Mouse (Mus musculus) limb, embryonic 12.5 days (tissue): ENCODE data around the gene Zfp316. TPM values are rescaled to one million over a fixed set of nuclear protein-coding genes. Genes with fewer than 3 reads are reported as not detected.

ENCODE experiments used
- ATAC-seq: fragments of 200-750 bp; cut with Nextera tagmentation; 2 replicates; pipeline ENCODE4 v1.8.0; 2017; ENCODE audit warnings: low read depth, moderate TSS enrichment; ENCODE audit not compliant: insufficient number of reproducible peaks, insufficient read depth, low FRiP score, low TSS enrichment
- H3K27ac ChIP-seq: fragments of 300-500 bp; sonication (generic); 2 replicates; pipeline ENCODE4 v1.5.1; 2016; ENCODE audit warnings: mild to moderate bottlenecking, moderate library complexity
- H3K27me3 ChIP-seq: fragments of 300-500 bp; sonication (generic); 2 replicates; pipeline ENCODE4 v1.6.1; 2016; ENCODE audit warnings: mild to moderate bottlenecking, moderate library complexity
- H3K36me3 ChIP-seq: fragments of 300-500 bp; sonication (generic); 2 replicates; pipeline ENCODE4 v1.6.1; 2016; ENCODE audit warnings: mild to moderate bottlenecking, moderate library complexity
- H3K4me1 ChIP-seq: fragments of 300-500 bp; sonication (generic); replicated peaks from 2 replicates; pipeline ENCODE4 v1.6.1; 2016
- H3K4me2 ChIP-seq: fragments of 300-500 bp; sonication (generic); 2 replicates; pipeline ENCODE4 v1.6.1; 2016; ENCODE audit warnings: mild to moderate bottlenecking, moderate library complexity
- H3K4me3 ChIP-seq: fragments of 300-500 bp; sonication (generic); replicated peaks from 2 replicates; pipeline ENCODE4 v1.5.1; 2016; ENCODE audit warnings: mild to moderate bottlenecking
- H3K9ac ChIP-seq: fragments of 300-500 bp; sonication (generic); replicated peaks from 2 replicates; pipeline ENCODE4 v1.6.1; 2016; ENCODE audit warnings: mild to moderate bottlenecking, moderate library complexity
- H3K9me3 ChIP-seq: fragments of 300-500 bp; sonication (generic); 2 replicates; pipeline ENCODE4 v1.6.1; 2016; ENCODE audit warnings: mild to moderate bottlenecking, moderate library complexity
- WGBS: fragments of 180-500 bp; shearing (Covaris S2); methylation state at CpG from one replicate; pipeline ENCODE4 v1.1.7; 2016; 5-methylcytosine and 5-hydroxymethylcytosine counted together
- polyA plus RNA-seq: library from polyadenylated mRNA; unstranded; fragments of >200 nt; fragmentation: Nextera tagmentation; extraction: Ambion mirVana; gene quantifications from 2 replicates; pipeline ENCODE4 v1.2.1, GENCODE M21; 2016

Gene Zfp316
- polyA plus RNA-seq, 1 experiment from 2014 or later: 11.0 TPM

DNA sequence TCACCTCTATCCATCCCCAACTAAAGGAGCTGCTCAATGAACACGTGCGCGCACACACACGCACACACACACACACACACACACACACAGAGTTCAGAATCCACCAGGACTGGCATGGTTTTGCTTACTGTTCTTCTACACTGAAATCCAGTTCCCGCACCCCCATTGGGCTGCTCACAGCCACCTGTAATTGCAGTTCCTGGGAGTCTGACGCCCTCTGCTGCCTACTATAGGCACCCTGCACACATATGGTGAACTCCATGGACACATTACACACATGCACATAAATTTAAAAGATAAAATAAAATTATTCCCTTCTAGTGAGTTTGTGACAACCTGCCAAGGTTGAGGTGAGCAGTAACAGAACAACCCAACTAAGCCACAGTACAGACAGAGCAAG, 14.9 kb upstream of the Zfp316 start:
- Histone ChIP-seq H3K36me3 (no peaks in the 10 kb centered on the region), H3K9ac (no peak overlapping the region), H3K4me1 (peaks cover 16% of the 10 kb centered on the region), H3K9me3 (no peaks in the 10 kb centered on the region), H3K27ac (no peak overlapping the region), H3K27me3 (peaks cover 83% of the 10 kb centered on the region), H3K4me3 (no peak overlapping the region), H3K4me2 (no peak overlapping the region)
- no peak for ATAC-seq
- 47% methylated on average over 6 of the region's 6 CpGs for WGBS

DNA sequence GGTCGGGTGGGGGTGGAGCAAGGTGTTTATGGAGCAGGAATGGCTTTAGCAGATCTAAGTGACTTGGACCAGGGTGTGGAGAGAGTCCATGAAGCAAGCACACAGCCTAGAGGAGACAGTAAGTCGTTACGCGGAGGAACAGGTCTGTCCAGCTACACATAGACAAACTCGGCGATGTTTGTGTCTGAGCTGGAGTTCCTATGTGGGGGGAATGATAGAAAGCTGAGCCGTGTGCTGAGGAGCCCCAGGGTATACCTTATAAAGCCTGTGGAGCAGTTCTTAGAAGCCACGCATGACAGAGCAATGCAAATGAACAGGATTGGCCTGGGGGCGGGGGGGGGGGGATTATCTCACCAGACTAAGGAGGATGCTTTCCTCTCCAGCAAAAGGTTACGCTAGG, 9.4 kb upstream of the Zfp316 start:
- H3K27me3 ChIP-seq: peaks cover 66% of the 10 kb centered on the region
- no peak overlapping the region for H3K9ac ChIP-seq
- ATAC-seq: no peak
- H3K9me3 ChIP-seq: no peaks in the 10 kb centered on the region
- no peak overlapping the region for H3K27ac ChIP-seq
- no peaks in the 10 kb centered on the region for H3K4me1 ChIP-seq
- H3K4me2 ChIP-seq: no peak overlapping the region
- no peak overlapping the region for H3K4me3 ChIP-seq
- no peaks in the 10 kb centered on the region for H3K36me3 ChIP-seq
- 50% methylated on average over 10 of the region's 10 CpGs for WGBS

DNA sequence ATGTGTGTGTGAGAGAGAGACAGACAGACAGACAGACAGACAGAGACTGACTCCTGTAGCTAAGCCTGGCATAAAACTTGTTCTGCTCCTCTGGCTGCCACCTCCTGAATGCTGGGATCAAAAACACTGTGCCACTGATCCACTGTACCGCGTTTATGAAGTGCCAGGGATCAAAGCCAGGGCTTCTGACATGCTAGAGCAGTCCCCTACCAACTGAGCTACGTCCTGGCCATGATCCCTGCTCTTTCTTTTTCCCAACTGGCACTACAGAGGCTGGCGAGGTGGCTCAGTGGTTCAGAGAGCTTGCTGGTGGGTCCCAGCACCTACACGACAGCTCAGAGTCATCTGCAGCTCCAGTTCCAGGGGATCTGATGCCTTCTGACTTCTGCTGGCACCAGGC, 5.9 kb upstream of the Zfp316 start:
- no peaks in the 10 kb centered on the region for H3K36me3 ChIP-seq
- WGBS: 49% methylated on average over 5 of the region's 5 CpGs
- H3K27ac ChIP-seq: no peak overlapping the region
- H3K9ac ChIP-seq: no peak overlapping the region
- peaks cover 48% of the 10 kb centered on the region for H3K27me3 ChIP-seq
- no peak overlapping the region for H3K4me3 ChIP-seq
- no peak for ATAC-seq
- H3K4me2 ChIP-seq: no peak overlapping the region
- H3K9me3 ChIP-seq: no peaks in the 10 kb centered on the region
- peaks cover 5% of the 10 kb centered on the region for H3K4me1 ChIP-seq

DNA sequence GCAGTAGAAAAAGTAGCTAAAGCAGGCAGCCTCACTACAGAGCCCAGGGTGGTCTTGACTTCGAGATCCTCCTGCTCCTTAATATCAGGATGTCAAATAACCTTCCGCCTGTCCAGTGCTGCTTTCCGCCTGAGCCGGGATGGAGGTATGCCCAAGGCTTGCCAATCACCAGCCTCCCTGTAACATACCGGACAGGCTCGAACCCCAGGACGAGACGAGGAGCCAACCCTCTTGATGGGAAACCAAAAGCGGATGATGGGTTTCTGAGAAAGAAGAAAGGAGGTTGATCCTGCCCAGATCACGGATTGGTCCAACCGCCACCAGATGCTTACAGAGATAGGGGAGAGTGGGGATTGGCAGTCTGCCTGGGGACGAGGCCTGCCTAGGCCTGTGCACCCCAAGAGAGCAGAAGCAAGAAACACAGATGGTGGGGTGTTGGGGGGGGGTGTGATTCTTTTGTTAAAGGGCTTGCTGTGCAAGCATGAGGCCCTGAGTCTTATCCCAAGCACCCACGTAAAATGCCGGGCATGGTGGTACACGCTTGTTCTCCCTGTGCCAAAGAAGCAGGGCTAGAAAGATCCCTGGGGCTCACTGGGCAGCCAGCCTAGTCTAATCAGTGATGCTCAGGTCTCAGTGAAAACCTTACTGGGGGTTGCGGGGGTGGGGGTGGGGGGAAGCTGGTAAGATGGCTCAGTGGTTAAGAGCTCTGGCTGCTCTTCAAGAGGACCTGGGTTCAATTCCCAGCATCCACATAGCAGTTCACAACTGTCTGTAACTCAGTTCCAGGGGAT, 2.9 kb upstream of the Zfp316 start:
- H3K27me3 ChIP-seq: peaks cover 26% of the 10 kb centered on the region; the same call in 1 of the 2 replicates
- no peaks in the 10 kb centered on the region for H3K36me3 ChIP-seq
- no peak overlapping the region for H3K9ac ChIP-seq
- peaks cover 21% of the 10 kb centered on the region for H3K4me1 ChIP-seq
- no peaks in the 10 kb centered on the region for H3K9me3 ChIP-seq
- no peak overlapping the region for H3K4me2 ChIP-seq
- H3K4me3 ChIP-seq: no peak overlapping the region
- no peak overlapping the region for H3K27ac ChIP-seq
- ATAC-seq: no peak
- 91% methylated on average over 16 of the region's 16 CpGs for WGBS

DNA sequence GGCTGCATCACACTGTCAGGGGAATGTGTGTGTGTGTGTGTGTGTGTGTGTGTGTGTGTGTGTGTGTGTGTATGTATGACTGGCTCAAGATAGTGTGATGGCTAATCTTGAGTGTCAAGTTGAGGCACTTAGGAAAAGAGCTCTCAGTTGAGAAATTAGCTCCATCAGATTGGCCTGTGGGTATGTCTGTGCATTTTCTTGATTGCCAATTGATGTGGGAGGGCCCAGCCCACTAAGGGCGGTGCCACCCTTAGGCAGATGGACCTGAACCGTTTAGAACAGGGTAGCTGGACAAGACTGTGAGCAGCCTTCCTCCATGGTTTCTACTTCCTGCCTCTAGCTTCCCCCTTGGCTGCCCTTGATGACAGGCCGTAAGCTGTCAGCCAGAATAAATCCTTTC, 2.3 kb upstream of the Zfp316 start:
- no peak overlapping the region for H3K4me3 ChIP-seq
- H3K4me2 ChIP-seq: no peak overlapping the region
- peaks cover 21% of the 10 kb centered on the region for H3K4me1 ChIP-seq
- no peaks in the 10 kb centered on the region for H3K36me3 ChIP-seq
- H3K9me3 ChIP-seq: no peaks in the 10 kb centered on the region
- peaks cover 20% of the 10 kb centered on the region; the same call in 1 of the 2 replicates for H3K27me3 ChIP-seq
- ATAC-seq: no peak
- H3K9ac ChIP-seq: no peak overlapping the region
- no peak overlapping the region for H3K27ac ChIP-seq
- WGBS: 80% methylated on average over 3 of the region's 3 CpGs

DNA sequence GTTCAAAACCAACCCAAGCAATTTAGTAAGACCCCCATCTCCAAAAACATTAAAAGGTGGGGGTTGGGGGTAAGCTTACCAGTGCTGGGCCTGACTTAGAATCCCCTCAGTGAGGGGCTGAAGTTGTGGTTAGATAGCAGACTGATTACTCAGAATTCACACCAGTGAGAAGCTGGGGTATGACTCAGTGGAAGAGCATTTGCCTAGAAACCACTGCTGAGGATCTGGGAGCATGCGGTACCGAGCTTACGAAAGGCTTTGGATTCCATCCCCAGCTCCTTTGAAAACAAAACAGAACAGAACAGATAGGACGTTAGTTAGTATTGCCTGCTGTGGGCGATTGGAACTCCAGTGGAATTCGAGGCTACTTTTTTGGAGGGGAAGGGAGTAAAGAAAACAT, 1.8 kb upstream of the Zfp316 start:
- no peaks in the 10 kb centered on the region for H3K9me3 ChIP-seq
- H3K27ac ChIP-seq: no peak overlapping the region
- peaks cover 21% of the 10 kb centered on the region for H3K4me1 ChIP-seq
- peaks cover 16% of the 10 kb centered on the region; the same call in 1 of the 2 replicates for H3K27me3 ChIP-seq
- no peaks in the 10 kb centered on the region for H3K36me3 ChIP-seq
- WGBS: 90% methylated on average over 6 of the region's 6 CpGs
- H3K4me3 ChIP-seq: no peak overlapping the region
- ATAC-seq: no peak
- no peak overlapping the region for H3K9ac ChIP-seq
- H3K4me2 ChIP-seq: no peak overlapping the region

DNA sequence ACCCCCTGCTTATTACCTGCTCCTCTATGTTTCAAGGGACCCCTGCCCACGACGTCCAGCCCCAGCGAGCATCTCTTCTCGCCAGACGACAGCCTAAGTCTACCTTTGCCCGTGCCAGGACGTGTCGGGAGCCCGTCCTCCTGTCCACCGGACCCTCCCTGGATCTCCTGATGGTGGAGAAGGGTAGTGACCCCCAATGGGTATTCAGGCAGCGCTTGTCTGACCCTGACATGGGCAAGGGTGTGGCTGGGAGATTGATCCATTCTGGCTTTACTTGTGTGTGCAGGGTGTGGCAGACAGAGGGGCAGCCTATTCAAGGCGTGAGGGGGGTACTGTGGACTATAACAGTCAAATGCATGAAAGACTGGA, 313 bp upstream of the Zfp316 start:
- no peaks in the 10 kb centered on the region for H3K36me3 ChIP-seq
- H3K9me3 ChIP-seq: no peaks in the 10 kb centered on the region
- ATAC-seq: 0 out of 2 replicates have a peak, but pooled peaks have one; percentile 19
- H3K27ac ChIP-seq: no peak overlapping the region
- peak overlapping the region; percentile 95 for H3K4me2 ChIP-seq
- H3K4me1 ChIP-seq: peaks cover 21% of the 10 kb centered on the region
- 4% methylated on average over 12 of the region's 12 CpGs for WGBS
- peak overlapping the region; percentile 90 for H3K9ac ChIP-seq
- peaks cover 2% of the 10 kb centered on the region; the same call in 1 of the 2 replicates for H3K27me3 ChIP-seq
- H3K4me3 ChIP-seq: peak overlapping the region; percentile 91

DNA sequence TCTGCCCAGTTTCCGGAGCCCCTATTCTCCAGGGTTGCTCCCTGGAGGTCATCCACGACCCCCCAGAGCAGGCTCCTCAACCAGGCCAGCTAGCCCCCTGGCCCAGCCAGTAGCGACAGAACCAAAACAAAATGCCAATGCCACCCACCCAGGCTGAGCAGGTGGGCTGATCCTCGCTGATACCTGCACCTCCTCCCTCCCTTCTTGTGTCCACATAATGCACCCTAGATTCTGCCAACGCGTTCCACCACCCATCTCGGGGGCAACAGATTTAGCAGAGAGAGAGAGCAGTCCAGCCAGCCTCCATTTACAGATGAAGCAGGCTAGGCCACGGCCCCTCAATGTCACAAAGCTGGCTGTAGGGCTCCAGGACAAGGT, 848 bp downstream of the Zfp316 start:
- H3K27me3 ChIP-seq: no peaks in the 10 kb centered on the region
- H3K4me1 ChIP-seq: peaks cover 21% of the 10 kb centered on the region
- peak overlapping the region; percentile 91 for H3K4me3 ChIP-seq
- WGBS: 24% methylated on average over 8 of the region's 8 CpGs
- peak overlapping the region; percentile 95 for H3K4me2 ChIP-seq
- H3K9ac ChIP-seq: peak overlapping the region; percentile 90
- peaks cover 10% of the 10 kb centered on the region for H3K36me3 ChIP-seq
- no peaks in the 10 kb centered on the region for H3K9me3 ChIP-seq
- H3K27ac ChIP-seq: peak overlapping the region; percentile 70
- ATAC-seq: peak; percentile 5; the same call in 1 of the 2 replicates

DNA sequence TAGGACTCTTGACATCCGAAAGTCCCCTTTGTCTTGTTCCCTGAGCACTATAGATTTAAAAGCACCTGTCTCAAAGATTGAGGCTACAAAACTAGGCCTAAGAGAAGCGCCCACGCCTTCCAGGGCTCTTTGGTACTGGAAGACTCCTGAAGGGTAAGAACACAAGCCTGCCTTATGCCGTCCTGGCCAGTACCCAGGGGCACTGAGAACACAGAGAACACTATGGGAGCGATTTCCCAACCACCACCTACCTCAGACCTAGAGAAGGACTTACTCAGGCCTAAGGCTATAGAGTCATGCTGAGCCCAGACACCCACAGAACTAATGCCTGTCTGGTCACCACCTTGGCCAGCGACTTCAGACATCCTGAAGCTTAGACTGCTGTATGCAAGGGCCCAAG, 3.0 kb downstream of the Zfp316 start:
- peaks cover 32% of the 10 kb centered on the region for H3K36me3 ChIP-seq
- no peak for ATAC-seq
- H3K27ac ChIP-seq: no peak overlapping the region
- 79% methylated on average over 6 of the region's 6 CpGs for WGBS
- H3K4me2 ChIP-seq: no peak overlapping the region
- H3K27me3 ChIP-seq: no peaks in the 10 kb centered on the region
- no peak overlapping the region for H3K4me3 ChIP-seq
- H3K9ac ChIP-seq: no peak overlapping the region
- H3K9me3 ChIP-seq: no peaks in the 10 kb centered on the region
- H3K4me1 ChIP-seq: peaks cover 21% of the 10 kb centered on the region

DNA sequence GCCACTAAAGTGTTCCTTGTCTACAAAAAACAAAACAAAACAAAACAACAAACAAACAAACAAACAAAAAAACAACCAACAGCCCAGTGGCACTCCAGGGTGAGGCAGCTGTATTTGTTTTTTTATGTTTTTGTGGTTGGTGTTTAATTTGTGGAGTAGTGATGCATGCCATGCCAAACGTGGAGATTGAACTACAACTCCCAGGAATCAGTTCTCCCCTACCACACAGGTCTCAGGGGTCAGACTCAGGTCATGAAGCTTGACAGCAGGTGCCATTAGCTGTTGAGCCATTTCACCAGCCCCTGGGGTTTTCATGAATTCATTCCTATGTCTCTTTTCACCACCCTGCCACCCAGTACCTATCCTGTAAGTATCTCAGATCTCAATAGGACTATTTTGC, 4.4 kb downstream of the Zfp316 start:
- Histone ChIP-seq H3K27ac (no peak overlapping the region), H3K9ac (no peak overlapping the region), H3K27me3 (no peaks in the 10 kb centered on the region), H3K4me1 (peaks cover 13% of the 10 kb centered on the region), H3K4me2 (no peak overlapping the region), H3K36me3 (peaks cover 44% of the 10 kb centered on the region), H3K4me3 (no peak overlapping the region), H3K9me3 (no peaks in the 10 kb centered on the region)
- ATAC-seq: no peak
- WGBS: 41% methylated on average over 1 of the region's 1 CpGs

DNA sequence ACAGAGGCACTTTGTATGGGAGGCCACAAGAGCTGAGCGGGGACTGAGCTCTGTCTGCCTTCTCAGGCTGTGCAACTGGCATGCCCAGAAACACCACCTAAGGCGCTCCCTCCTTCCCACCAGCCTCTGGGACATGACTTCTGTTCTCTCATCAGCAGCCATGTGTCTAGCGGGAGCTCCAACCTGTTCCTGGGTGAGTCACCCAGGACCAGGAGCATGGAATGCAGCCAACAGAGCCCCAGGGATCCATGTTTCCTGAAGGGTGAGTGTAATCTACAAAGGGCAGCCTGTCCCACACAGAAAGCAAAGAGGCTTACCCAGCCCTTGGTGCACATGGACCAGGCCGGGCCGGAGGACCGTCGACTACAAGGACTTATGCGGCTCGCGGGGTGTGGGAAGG, 5.1 kb downstream of the Zfp316 start:
- WGBS: 90% methylated on average over 10 of the region's 10 CpGs
- H3K4me3 ChIP-seq: no peak overlapping the region
- peaks cover 51% of the 10 kb centered on the region for H3K36me3 ChIP-seq
- ATAC-seq: no peak
- H3K27ac ChIP-seq: no peak overlapping the region
- H3K27me3 ChIP-seq: no peaks in the 10 kb centered on the region
- no peaks in the 10 kb centered on the region for H3K9me3 ChIP-seq
- H3K4me2 ChIP-seq: no peak overlapping the region
- no peak overlapping the region for H3K9ac ChIP-seq
- H3K4me1 ChIP-seq: peaks cover 9% of the 10 kb centered on the region

DNA sequence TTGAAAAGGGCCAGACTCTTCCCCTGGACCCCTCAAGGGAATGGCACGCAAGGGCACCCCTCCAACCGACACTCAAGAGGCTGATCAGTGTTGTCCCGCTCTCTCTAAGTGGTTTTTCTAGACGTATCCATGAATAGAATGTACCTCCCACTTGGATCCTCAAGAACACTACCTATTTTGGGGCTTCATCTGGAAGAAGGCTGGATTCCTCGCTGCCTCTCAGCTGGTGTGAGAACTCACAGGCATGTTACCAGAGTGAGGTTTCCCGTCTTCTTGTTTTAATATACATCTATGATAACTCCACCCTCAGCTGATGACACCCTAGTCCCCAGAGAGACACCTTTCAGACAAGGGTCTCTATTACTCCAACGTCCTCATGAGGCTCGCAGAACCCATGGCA, 8.2 kb downstream of the Zfp316 start:
- Histone ChIP-seq H3K4me2 (no peak overlapping the region), H3K27ac (no peak overlapping the region), H3K9ac (no peak overlapping the region), H3K4me3 (no peak overlapping the region), H3K4me1 (no peaks in the 10 kb centered on the region), H3K36me3 (peaks cover 78% of the 10 kb centered on the region), H3K9me3 (no peaks in the 10 kb centered on the region), H3K27me3 (peaks cover 20% of the 10 kb centered on the region)
- 93% methylated on average over 8 of the region's 8 CpGs for WGBS
- no peak for ATAC-seq
